Mouse (Mus musculus): Measurements from ENCODE around the gene Pced1b.

Gene Pced1b

GRCm38 (mm10) chr15:97407496-97408454, 160.9 kb downstream of the Pced1b start:
- peak; percentile 32 to 43 for DNase-seq

GRCm38 (mm10) chr15:97411136-97411535, 164.2 kb downstream of the Pced1b start:
- DNase-seq = no peak

- no peak for DNase-seq
Observed at GRCm38 (mm10) chr15:97411671-97412070, 164.8 kb downstream of the Pced1b start.

- DNase-seq = no peak
Observed at GRCm38 (mm10) chr15:97412308-97412707, 165.4 kb downstream of the Pced1b start.

DNA sequence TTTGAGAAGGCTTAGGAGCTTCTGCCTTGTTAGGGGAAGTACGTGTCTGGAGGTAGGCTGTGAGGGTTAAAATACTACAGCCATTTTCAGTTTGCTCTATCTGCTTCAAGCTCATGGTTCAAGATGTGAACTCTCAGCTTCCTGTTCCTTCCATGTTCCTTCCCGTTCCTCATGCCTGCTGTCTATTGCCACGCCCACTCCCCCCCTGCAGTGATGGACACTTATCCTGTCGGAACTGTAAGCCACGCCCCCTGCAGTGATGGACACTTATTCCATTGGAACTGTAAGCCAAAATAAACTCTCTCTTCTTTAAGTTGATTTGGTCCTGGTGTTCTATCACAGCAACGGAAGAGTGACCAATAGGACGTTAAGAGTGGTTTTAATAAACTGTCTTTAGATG, 166.0 kb downstream of the Pced1b start:
- DNase-seq = no peak

GRCm38 (mm10) chr15:97414718-97415413, 168.0 kb downstream of the Pced1b start:
- DNase-seq = no peak

GRCm38 (mm10) chr15:97415426-97415946, 168.6 kb downstream of the Pced1b start:
- no peak for DNase-seq

- DNase-seq = no peak
Observed at GRCm38 (mm10) chr15:97420292-97420691, 173.4 kb downstream of the Pced1b start.

- no peak for DNase-seq
Observed at GRCm38 (mm10) chr15:97421533-97421932, 174.6 kb downstream of the Pced1b start.

- DNase-seq = no peak
Observed at GRCm38 (mm10) chr15:97422212-97422944, 175.5 kb downstream of the Pced1b start.

DNA sequence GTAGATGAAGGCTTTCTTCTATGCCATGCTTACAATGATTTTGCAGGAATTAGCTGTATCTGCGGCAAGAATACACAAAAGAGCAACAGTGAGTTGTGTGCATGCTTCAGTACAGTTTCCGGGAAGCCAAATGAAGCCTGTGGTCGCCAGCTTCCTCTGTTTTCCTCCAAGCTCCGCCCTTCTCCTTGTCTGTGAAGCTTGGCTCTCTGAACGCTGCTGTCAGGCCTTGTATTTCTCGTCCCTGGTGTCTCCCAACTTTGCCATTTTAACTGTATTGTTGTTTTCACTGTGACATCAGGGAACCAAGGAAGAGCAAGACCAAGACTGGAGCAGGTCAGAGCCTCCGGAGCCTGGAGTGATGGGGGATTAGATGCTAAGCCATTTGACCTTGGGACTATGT, 177.5 kb downstream of the Pced1b start:
- DNase-seq = no peak

- DNase-seq = no peak
Observed at GRCm38 (mm10) chr15:97424961-97425360, 178.1 kb downstream of the Pced1b start.

DNA sequence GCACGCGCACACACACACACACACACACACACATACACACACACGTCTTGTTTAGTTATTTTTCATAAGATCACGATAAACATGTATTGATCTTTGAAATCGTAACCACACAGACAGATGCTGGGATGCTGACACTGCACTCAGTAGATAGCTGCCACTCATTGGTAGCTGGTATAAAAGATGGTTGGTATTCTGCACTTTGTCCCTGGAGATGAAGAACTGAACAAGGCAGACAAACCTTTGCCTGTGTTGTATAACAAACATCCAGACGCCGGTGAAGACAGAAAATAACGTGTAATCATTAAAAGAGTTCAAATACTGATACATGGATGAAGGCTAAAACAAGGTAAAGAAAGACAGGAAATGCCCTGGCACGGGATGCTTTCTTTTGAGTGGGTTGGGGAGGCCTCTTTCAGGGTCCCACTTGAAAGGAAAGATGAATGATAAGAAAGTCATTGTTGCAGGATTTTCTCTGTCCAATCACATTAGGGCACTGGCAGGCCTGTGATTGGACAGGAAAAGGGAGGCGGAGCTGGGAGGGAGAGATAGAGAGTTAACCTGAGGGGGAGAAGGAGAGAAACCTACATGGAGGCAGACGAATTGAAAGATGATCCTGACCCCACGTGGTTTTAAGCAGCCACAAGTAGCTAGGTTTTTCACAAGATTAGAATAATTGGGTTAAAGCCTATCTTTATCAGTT, 182.4 kb downstream of the Pced1b start:
- DNase-seq = no peak

DNA sequence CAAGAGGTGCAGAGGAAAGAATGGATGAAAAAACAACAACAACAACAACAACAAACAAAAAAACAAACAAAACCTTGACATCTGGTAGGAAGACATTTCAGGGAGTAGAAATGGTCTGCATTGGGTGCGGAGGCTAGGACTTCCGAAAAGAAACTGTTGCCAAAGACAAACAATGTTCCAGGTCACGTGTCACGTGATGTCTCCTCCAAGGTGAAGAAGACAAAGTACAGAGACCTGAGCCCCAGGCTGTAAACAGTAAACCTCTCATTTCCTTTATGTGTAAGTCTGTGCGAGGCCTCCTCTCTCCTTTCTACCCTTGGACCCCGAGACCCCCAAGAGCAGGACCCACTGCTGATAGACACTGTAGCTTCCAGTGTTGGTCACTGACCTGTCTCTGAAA, 184.6 kb downstream of the Pced1b start:
- DNase-seq = no peak

- DNase-seq = no peak
Observed at GRCm38 (mm10) chr15:97432221-97432620, 185.3 kb downstream of the Pced1b start.
